Mouse (Mus musculus): ENCODE results near the gene Lrrc3c.

DNA sequence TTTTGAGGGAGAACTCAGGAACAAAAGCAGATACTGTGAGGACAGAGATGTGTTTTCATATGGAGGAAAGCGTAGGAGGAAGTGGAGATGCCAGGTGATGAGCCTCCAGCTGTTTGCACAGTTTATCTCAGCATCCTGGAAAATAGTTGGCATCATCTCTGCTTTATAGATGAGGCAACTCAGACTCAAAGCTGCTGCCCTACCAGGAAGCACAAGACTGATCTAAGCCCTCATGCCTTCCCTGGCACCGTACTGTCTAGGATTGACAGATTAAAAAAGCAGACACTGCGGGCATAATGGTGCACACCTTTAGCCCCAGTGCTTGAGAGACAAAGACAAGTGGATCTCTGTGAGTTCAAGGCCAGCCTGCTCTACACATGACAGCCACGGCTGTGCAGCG is 32.6 kb downstream of the Lrrc3c start:
- TF ChIP-seq CTCF (IDR thresholded peaks at IDR 0.05; ENCODE audit: extremely low read depth, insufficient read depth, insufficient read length, insufficient replicate concordance): no peak
- no peak for TF ChIP-seq POLR2A (IDR thresholded peaks at IDR 0.05; ENCODE audit: low read depth, low read length)
